Mouse (Mus musculus): ENCODE measurements at regions not wholly inside any gene's neighbourhood (a gene's known extent, or its start where the extent isn't known, plus 50 kb on each side); places are given as distances from the start of the nearest gene placed in this dataset.
"Not testable (repeated sequence)": the region's sequence is repeated elsewhere in the genome, so short reads cannot be mapped to it uniquely, and the experiment has no call there.

DNA sequence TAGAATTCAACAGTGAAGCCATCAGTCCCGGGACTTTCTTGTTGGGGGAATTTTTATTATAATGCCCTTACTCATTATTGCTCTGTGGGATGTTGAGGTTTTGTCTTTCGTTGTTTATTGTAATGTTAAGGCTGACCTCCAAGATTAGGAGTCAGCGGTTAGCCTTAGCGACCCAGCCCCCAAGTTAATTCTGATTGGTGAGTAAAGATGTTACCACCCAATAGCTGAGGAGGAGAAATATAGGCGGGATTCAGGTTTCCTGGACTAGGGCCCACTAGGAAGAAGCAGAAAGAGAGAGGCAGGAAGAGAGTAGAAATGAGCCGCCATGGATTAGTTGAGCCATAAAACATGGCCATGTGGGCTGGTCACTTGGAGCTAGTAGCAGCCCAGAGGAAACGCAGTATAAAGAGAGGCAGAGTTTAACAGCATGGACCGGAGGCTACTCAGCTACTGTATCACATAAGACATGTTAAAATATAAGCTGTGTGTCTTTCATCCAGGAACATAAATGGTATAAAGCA, 302.1 kb upstream of the Ercc4 start:
- no peak for DNase-seq (ENCODE audit: low spot score)

DNA sequence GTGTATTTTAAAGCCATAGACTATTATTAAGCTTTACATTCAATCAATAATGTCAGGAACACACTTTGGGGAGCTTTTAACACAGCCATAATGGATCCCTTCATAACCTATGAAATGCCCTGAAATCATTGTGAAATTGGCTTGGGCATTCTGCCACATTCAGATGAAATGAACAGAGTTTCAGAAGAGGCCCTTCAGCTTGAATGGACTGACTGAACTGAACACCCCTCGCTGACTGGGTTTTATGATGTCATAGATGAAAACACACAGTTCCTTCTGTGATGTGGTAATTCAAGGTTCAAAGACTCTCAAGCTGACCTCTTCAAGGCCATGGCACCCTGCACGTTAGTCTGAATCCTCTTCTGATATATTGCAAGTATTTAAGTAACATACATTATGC, 298.4 kb upstream of the Ercc4 start:
- no peak for DNase-seq (ENCODE audit: low spot score)

- DNase-seq (ENCODE audit: low spot score): no peak
Measured at GRCm38 (mm10) chr16:12824646-12825045, 284.8 kb upstream of the Ercc4 start.

- peak; percentile 39 for DNase-seq (ENCODE audit: low spot score)
Measured at GRCm38 (mm10) chr16:12826222-12826621, 283.3 kb upstream of the Ercc4 start.

- not testable (repeated sequence) for DNase-seq (ENCODE audit: low spot score)
Measured at GRCm38 (mm10) chr16:12831308-12831707, 278.2 kb upstream of the Ercc4 start.

- DNase-seq (ENCODE audit: low spot score): peak; percentile 25
Measured at GRCm38 (mm10) chr16:12856356-12856755, 253.1 kb upstream of the Ercc4 start.

GRCm38 (mm10) chr16:12859714-12860355, 249.6 kb upstream of the Ercc4 start:
- no peak for DNase-seq (ENCODE audit: low spot score)

GRCm38 (mm10) chr16:12862561-12862960, 246.9 kb upstream of the Ercc4 start:
- no peak for DNase-seq (ENCODE audit: low spot score)

DNA sequence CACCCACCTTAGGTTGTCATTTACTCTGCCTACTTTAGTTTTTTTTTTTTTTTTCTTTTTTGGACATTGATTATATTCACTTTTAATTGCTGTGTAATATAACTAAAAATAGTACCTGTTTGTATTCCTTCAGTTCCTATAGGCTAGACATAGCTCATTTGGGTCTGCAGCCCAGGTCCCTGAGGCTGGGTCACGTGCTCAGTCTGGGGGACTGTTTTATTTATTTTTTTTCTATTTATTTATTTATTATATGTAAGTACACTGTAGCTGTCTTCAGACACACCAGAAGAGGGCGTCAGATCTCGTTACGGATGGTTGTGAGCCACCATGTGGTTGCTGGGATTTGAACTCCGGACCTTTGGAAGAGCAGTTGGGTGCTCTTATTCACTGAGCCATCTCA, 231.2 kb upstream of the Ercc4 start:
- DNase-seq (ENCODE audit: low spot score): not testable (repeated sequence)

DNA sequence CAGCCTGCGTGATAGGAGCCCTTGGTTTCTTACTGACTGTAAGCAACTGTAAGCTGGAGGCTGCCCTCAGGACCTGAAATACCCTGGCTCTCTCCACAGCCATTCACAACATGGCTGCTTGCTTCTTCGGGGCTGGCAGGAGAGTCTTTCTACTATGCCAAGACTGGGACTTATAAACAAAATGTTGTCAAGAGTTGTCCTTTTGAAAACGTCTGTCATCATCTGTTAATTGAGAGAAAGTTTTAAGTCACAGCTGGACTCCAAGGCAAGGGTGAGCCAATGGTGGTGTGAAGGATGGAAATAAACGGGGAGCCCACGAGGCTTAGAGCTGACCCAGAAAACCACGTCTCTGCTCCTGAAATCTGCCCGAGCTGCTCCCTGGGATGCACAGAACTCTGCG, 229.5 kb upstream of the Ercc4 start:
- no peak for DNase-seq (ENCODE audit: low spot score)

- no peak for DNase-seq (ENCODE audit: low spot score)
Measured at GRCm38 (mm10) chr16:12880481-12880880, 229.0 kb upstream of the Ercc4 start.

DNA sequence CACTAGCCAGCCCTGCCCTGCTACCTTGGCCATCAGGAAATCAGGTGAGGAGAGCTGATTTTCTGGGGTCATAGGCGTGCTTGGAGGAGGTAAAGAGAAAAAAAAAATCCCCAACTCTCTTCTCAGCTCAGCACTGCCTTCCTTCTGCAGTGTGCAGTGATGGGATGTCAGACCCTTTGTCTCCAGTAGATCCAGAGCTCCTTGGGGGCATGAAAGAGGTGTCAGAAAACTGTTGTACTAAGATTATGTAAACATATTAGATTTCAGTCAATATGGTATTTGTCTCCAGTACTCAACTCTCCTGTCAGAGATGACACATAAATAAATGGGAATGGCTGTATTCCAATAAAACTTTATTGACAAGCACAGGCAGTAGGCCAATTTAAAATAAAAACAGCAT, 226.8 kb upstream of the Ercc4 start:
- no peak for DNase-seq (ENCODE audit: low spot score)

GRCm38 (mm10) chr16:12884556-12884955, 224.9 kb upstream of the Ercc4 start:
- peak; percentile 25 for DNase-seq (ENCODE audit: low spot score)

DNA sequence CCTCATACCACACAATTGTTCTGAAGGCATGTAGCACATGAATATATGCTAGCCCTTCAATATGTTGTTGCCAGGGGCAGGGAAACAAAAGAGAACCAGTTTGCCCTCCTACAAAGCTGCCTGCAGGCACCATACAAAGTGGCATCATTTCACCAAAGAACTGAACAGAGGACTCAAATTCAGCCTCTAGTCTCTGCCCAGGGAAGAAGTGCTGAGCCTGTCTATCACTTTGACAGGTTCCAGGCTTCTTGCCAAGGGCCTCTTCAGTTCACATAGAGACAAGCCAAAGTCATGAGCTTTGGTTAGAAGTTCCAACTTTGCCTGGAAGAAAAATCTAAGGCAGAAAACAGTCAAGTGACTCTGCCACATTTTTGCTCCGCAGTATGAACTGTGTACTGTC, 223.4 kb upstream of the Ercc4 start:
- no peak for DNase-seq (ENCODE audit: low spot score)

DNA sequence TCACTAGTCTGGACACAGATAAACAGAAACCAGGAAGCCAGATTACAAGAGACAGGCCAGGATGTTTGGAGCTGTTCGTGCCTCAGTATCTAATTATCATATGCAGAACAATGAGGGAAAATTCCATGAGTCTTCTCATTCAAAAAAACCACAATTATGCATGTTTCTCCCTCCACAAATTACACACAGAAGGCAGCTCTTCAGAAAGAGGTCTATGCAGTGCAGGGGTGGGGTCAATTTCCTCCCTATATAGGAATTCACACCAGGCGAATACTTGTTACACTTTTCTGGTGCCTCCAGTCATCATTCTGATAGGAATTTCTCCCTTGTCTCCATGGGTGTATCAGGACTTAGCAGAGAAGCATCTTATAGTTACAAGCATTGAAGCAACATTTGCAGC, 222.1 kb upstream of the Ercc4 start:
- DNase-seq (ENCODE audit: low spot score): no peak

GRCm38 (mm10) chr16:12890094-12890493, 219.4 kb upstream of the Ercc4 start:
- no peak for DNase-seq (ENCODE audit: low spot score)

DNA sequence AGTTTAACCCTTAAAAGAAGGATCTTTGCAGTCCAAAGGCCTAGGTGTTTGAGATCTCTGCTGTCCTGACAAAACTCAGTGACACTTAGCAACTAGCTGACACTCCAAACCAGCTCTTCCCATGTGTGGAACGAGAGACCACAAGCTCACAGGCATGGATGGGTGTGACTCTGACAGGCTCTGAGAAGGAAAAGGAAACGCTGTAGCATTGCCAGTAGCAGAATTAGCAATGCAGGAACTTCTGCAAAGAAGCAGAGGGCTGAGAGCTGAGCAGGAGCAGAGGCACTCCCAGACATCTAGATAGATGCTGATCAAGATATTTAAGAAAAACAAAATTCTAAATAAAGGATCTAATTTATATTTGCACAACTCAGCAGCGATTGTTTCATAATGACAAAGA, 218.9 kb upstream of the Ercc4 start:
- DNase-seq (ENCODE audit: low spot score): no peak

- DNase-seq (ENCODE audit: low spot score): no peak
Measured at GRCm38 (mm10) chr16:12892658-12893305, 216.7 kb upstream of the Ercc4 start.

- no peak for DNase-seq (ENCODE audit: low spot score)
Measured at GRCm38 (mm10) chr16:12897267-12897666, 212.2 kb upstream of the Ercc4 start.

- peak; percentile 17 for DNase-seq (ENCODE audit: low spot score)
Measured at GRCm38 (mm10) chr16:12900670-12901069, 208.8 kb upstream of the Ercc4 start.

- DNase-seq (ENCODE audit: low spot score): no peak
Measured at GRCm38 (mm10) chr16:12901096-12901995, 208.1 kb upstream of the Ercc4 start.

- DNase-seq (ENCODE audit: low spot score): no peak
Measured at GRCm38 (mm10) chr16:12901996-12902319, 207.5 kb upstream of the Ercc4 start.

- no peak for DNase-seq (ENCODE audit: low spot score)
Measured at GRCm38 (mm10) chr16:12903161-12903560, 206.3 kb upstream of the Ercc4 start.

Measured in retina, embryonic 14.5 days (tissue).